Mouse (Mus musculus) forebrain, embryonic 11.5 days (tissue): ENCODE measurements around the gene Dab2ip. TPM values are rescaled to one million over a fixed set of nuclear protein-coding genes. Genes with fewer than 3 reads are reported as not detected.

Experiments
- ATAC-seq: fragments of 200-750 bp; cut with Nextera tagmentation; replicated peaks from 2 replicates; pipeline ENCODE4 v1.8.0; 2017; ENCODE audit warnings: moderate TSS enrichment; ENCODE audit not compliant: low FRiP score
- DNase-seq: peaks from one replicate; pipeline ENCODE4 v3.0.0-alpha.2; 2017; ENCODE audit warnings: low spot score
- H3K27ac ChIP-seq: fragments of 300-500 bp; sonication (generic); 2 replicates; pipeline ENCODE4 v1.5.1; 2014; ENCODE audit warnings: low read depth, low read length
- H3K27me3 ChIP-seq: fragments of 300-500 bp; sonication (generic); 2 replicates; pipeline ENCODE4 v1.6.1; 2014; ENCODE audit warnings: mild to moderate bottlenecking, low read length, mixed read lengths; ENCODE audit not compliant: control insufficient read depth, insufficient read depth
- H3K36me3 ChIP-seq: fragments of 300-500 bp; sonication (generic); 2 replicates; pipeline ENCODE4 v1.6.1; 2014; ENCODE audit warnings: mild to moderate bottlenecking, low read length, moderate library complexity, mixed read lengths; ENCODE audit not compliant: control insufficient read depth, insufficient read depth
- H3K4me1 ChIP-seq: fragments of 300-500 bp; sonication (generic); replicated peaks from 2 replicates; pipeline ENCODE4 v1.6.1; 2014; ENCODE audit warnings: low read length, mixed read lengths; ENCODE audit not compliant: control insufficient read depth, insufficient read depth
- H3K4me2 ChIP-seq: fragments of 300-500 bp; sonication (generic); 2 replicates; pipeline ENCODE4 v1.6.1; 2014; ENCODE audit warnings: low read depth, mild to moderate bottlenecking, low read length, moderate library complexity, mixed read lengths; ENCODE audit not compliant: severe bottlenecking
- H3K4me3 ChIP-seq: fragments of 300-500 bp; sonication (generic); 2 replicates; pipeline ENCODE4 v1.5.1; 2014; ENCODE audit warnings: low read depth, low read length
- H3K9ac ChIP-seq: fragments of 300-500 bp; sonication (generic); 2 replicates; pipeline ENCODE4 v1.6.1; 2014; ENCODE audit warnings: low read length
- H3K9me3 ChIP-seq: fragments of 300-500 bp; sonication (generic); 2 replicates; pipeline ENCODE4 v1.6.1; 2016; ENCODE audit warnings: low read length, mixed read lengths; ENCODE audit not compliant: control insufficient read depth
- WGBS: fragments of 180-500 bp; shearing (Covaris S2); extraction: QIAGEN DNeasy Blood & Tissue Kit; methylation state at CpG from one replicate; pipeline ENCODE4 v1.1.7; 2014; 5-methylcytosine and 5-hydroxymethylcytosine counted together
- polyA plus RNA-seq: library from polyadenylated mRNA; unstranded; fragments of >200 nt; fragmentation: Nextera tagmentation; extraction: Ambion mirVana; gene quantifications from 2 replicates; pipeline ENCODE4 v1.2.1, GENCODE M21; 2014

Gene Dab2ip
- polyA plus RNA-seq, 1 experiment from 2014 or later, result 51.5 TPM

GRCm38 (mm10) chr2:35696542-35697391 is 138.7 kb downstream of the Dab2ip start:
- Histone ChIP-seq H3K4me1 (peaks cover 32% of the 10 kb centered on the region), H3K4me3 (no peak overlapping the region), H3K36me3 (no peaks in the 10 kb centered on the region), H3K9me3 (no peaks in the 10 kb centered on the region), H3K4me2 (peak overlapping the region; percentile 15; the same call in 1 of the 2 replicates), H3K9ac (peak overlapping the region; percentile 12), H3K27ac (peak overlapping the region; percentile 64), H3K27me3 (no peaks in the 10 kb centered on the region)
- DNase-seq (peak; percentile 55), ATAC-seq (no peak; the same call in 1 of the 2 replicates)
- WGBS, result 40% methylated on average over 3 of the region's 3 CpGs

- no peak for ATAC-seq
- peaks cover 29% of the 10 kb centered on the region for H3K4me1 ChIP-seq
- H3K9me3 ChIP-seq, result no peaks in the 10 kb centered on the region
- WGBS, result 89% methylated on average over 3 of the region's 3 CpGs
- H3K4me2 ChIP-seq, result no peak overlapping the region
- no peak overlapping the region for H3K27ac ChIP-seq
- no peaks in the 10 kb centered on the region for H3K36me3 ChIP-seq
- no peak for DNase-seq
- H3K27me3 ChIP-seq, result no peaks in the 10 kb centered on the region
- H3K4me3 ChIP-seq, result no peak overlapping the region
- no peak overlapping the region for H3K9ac ChIP-seq
Measured at GRCm38 (mm10) chr2:35697768-35698167, 139.7 kb downstream of the Dab2ip start.

GRCm38 (mm10) chr2:35700966-35701365 is 142.9 kb downstream of the Dab2ip start:
- H3K4me1 ChIP-seq, result peaks cover 17% of the 10 kb centered on the region

GRCm38 (mm10) chr2:35702001-35702400 is 143.9 kb downstream of the Dab2ip start:
- H3K27ac ChIP-seq, result no peak overlapping the region
- WGBS, result 86% methylated on average over 7 of the region's 7 CpGs
- no peak overlapping the region for H3K4me3 ChIP-seq
- no peak overlapping the region for H3K9ac ChIP-seq
- no peak for DNase-seq
- no peak for ATAC-seq
- no peaks in the 10 kb centered on the region for H3K36me3 ChIP-seq
- peaks cover 7% of the 10 kb centered on the region for H3K4me1 ChIP-seq
- H3K27me3 ChIP-seq, result no peaks in the 10 kb centered on the region
- H3K9me3 ChIP-seq, result no peaks in the 10 kb centered on the region
- H3K4me2 ChIP-seq, result no peak overlapping the region

More at GRCm38 (mm10) chr2:35700966-35701365, 142.9 kb downstream of the Dab2ip start:
- Histone ChIP-seq H3K9ac (no peak overlapping the region), H3K9me3 (no peaks in the 10 kb centered on the region), H3K4me3 (no peak overlapping the region), H3K36me3 (no peaks in the 10 kb centered on the region), H3K27ac (no peak overlapping the region), H3K4me2 (no peak overlapping the region), H3K27me3 (no peaks in the 10 kb centered on the region)
- DNase-seq (no peak), ATAC-seq (no peak)
- 91% methylated on average over 2 of the region's 2 CpGs for WGBS

GRCm38 (mm10) chr2:35702608-35703007 is 144.5 kb downstream of the Dab2ip start:
- DNase-seq (peak; percentile 64), ATAC-seq (peak; percentile 40; the same call in 1 of the 2 replicates)
- peaks cover 4% of the 10 kb centered on the region; the same call in 1 of the 2 replicates for H3K4me1 ChIP-seq
- H3K9me3 ChIP-seq, result no peaks in the 10 kb centered on the region
- 43% methylated on average over 6 of the region's 6 CpGs for WGBS
- no peaks in the 10 kb centered on the region for H3K36me3 ChIP-seq
- no peaks in the 10 kb centered on the region for H3K27me3 ChIP-seq
- H3K4me2 ChIP-seq, result no peak overlapping the region
- H3K4me3 ChIP-seq, result no peak overlapping the region
- H3K9ac ChIP-seq, result no peak overlapping the region
- no peak overlapping the region for H3K27ac ChIP-seq

GRCm38 (mm10) chr2:35703241-35703640 is 145.2 kb downstream of the Dab2ip start:
- H3K9me3 ChIP-seq, result no peaks in the 10 kb centered on the region
- H3K9ac ChIP-seq, result no peak overlapping the region
- no peak for DNase-seq
- H3K36me3 ChIP-seq, result no peaks in the 10 kb centered on the region
- 98% methylated on average over 3 of the region's 3 CpGs for WGBS
- no peak for ATAC-seq
- H3K4me1 ChIP-seq, result peaks cover 4% of the 10 kb centered on the region; the same call in 1 of the 2 replicates
- H3K27me3 ChIP-seq, result no peaks in the 10 kb centered on the region
- H3K4me3 ChIP-seq, result no peak overlapping the region
- no peak overlapping the region for H3K4me2 ChIP-seq
- H3K27ac ChIP-seq, result no peak overlapping the region

GRCm38 (mm10) chr2:35712611-35713010 is 154.5 kb downstream of the Dab2ip start:
- DNase-seq (no peak), ATAC-seq (no peak)
- H3K4me1 ChIP-seq, result no peaks in the 10 kb centered on the region
- WGBS, result 93% methylated on average over 5 of the region's 5 CpGs
- no peak overlapping the region for H3K9ac ChIP-seq
- no peaks in the 10 kb centered on the region for H3K27me3 ChIP-seq
- H3K9me3 ChIP-seq, result no peaks in the 10 kb centered on the region
- no peak overlapping the region for H3K4me3 ChIP-seq
- no peak overlapping the region for H3K27ac ChIP-seq
- H3K4me2 ChIP-seq, result no peak overlapping the region
- peaks cover 9% of the 10 kb centered on the region; the same call in 1 of the 2 replicates for H3K36me3 ChIP-seq

- H3K9ac ChIP-seq, result no peak overlapping the region
- no peak overlapping the region for H3K4me2 ChIP-seq
- H3K36me3 ChIP-seq, result peaks cover 9% of the 10 kb centered on the region; the same call in 1 of the 2 replicates
- H3K4me1 ChIP-seq, result no peaks in the 10 kb centered on the region
- no peak overlapping the region for H3K27ac ChIP-seq
- 91% methylated on average over 7 of the region's 7 CpGs for WGBS
- no peak for ATAC-seq
- DNase-seq, result no peak
- no peak overlapping the region for H3K4me3 ChIP-seq
- no peaks in the 10 kb centered on the region for H3K27me3 ChIP-seq
- H3K9me3 ChIP-seq, result no peaks in the 10 kb centered on the region
Measured at GRCm38 (mm10) chr2:35713460-35713859, 155.4 kb downstream of the Dab2ip start.
